1 mouse cellular context compared by ENCODE assay signal in genomic region chr2:25197946-25198345, GRCm38 (mm10).
TF ChIP-seq lines count a peak whose summit lies in the region.

No protein-coding gene starts in this region.

TF ChIP-seq in MEL, 35 proteins besides CTCF, POLR2A, EP300 and RAD21:
- TF ChIP-seq GATA1 (IDR thresholded peaks at IDR 0.05; ENCODE audit: low read depth, low read length), result no peak
